ENCODE assay signal across 16 mouse cellular contexts in the genomic region with DNA sequence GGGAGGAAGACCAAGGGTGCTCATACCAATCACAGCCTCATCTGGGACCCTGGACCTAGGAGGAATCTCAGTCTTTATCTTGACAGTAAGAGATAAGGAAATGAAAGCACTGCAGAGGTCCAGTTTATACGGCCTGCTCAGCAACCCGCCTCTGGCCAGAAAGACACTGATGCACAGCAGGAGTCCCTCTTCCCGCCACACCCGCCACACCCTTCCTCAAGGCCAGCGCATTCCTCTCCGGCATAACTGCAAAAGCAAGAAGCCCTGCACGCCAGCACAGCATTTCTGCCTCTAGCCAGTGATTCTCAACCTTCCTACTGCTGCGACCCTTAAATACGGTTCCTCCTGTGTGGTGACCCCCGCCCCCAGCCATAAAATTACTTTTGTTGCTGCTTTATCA. TPM values are rescaled to one million over a fixed set of nuclear protein-coding genes. Genes with fewer than 3 reads are reported as not detected.
DNase-seq lines count a peak whose midpoint lies in the region; ATAC-seq and TF ChIP-seq lines count a peak whose summit lies in the region.
"Had no signal": no experiment of that assay in that cellular context is flagged by ENCODE, and none has a peak within 500 bp of the region (broad histone marks: within the 10 kb centered on the region; RNA-seq: fewer than 3 reads in every experiment).

No protein-coding gene starts in this region.

- peaks cover 71% of the 10 kb centered on the region for H3K36me3 ChIP-seq in heart, embryonic 10.5 days
- peaks cover 20% of the 10 kb centered on the region for H3K36me3 ChIP-seq in heart, embryonic 11.5 days (ENCODE audit: control insufficient read depth, insufficient read depth, low read length)
- H3K36me3 ChIP-seq in E14TG2a.4 (ENCODE audit: insufficient read depth, low read length) = peaks cover 80% of the 10 kb centered on the region
- peaks cover 19% of the 10 kb centered on the region for H3K36me3 ChIP-seq in intestine, embryonic 15.5 days
- H3K36me3 ChIP-seq in midbrain, embryonic 11.5 days (ENCODE audit: control insufficient read depth, insufficient read depth, low read length) = 0 out of 2 replicates have a peak, but pooled peaks cover 4% of the 10 kb centered on the region

- no peak overlapping the region for H3K4me2 ChIP-seq in heart, embryonic 11.5 days
- H3K4me2 ChIP-seq in intestine, embryonic 15.5 days (replicated peaks) = no peak overlapping the region
- H3K4me2 ChIP-seq in midbrain, embryonic 11.5 days = no peak overlapping the region
- H3K4me2 ChIP-seq: heart, embryonic 15.5 days; limb, embryonic 13.5 days; liver, embryonic 15.5 days had no signal

- WGBS in heart, embryonic 10.5 days = 58% methylated on average over 10 of the region's 10 CpGs
- WGBS in heart, embryonic 11.5 days (ENCODE audit: insufficient replicate concordance) = 57% methylated on average over 10 of the region's 10 CpGs
- WGBS in intestine, embryonic 15.5 days = 64% methylated on average over 10 of the region's 10 CpGs
- 82% methylated on average over 10 of the region's 10 CpGs for WGBS in midbrain, embryonic 11.5 days

- ATAC-seq in heart, embryonic 11.5 days (replicated peaks; ENCODE audit: insufficient number of reproducible peaks, low FRiP score, low TSS enrichment) = no peak
- peak; percentile 22; the same call in 1 of the 2 replicates for ATAC-seq in intestine, embryonic 15.5 days
- ATAC-seq in megakaryocyte, adult 5-6 weeks (ENCODE audit: poor library complexity, severe bottlenecking) = peak; percentile 24; the same call in 1 of the 2 replicates
- ATAC-seq in midbrain, embryonic 11.5 days (ENCODE audit: low FRiP score) = no peak

- peak overlapping the region; percentile 54 for H3K27ac ChIP-seq in heart, embryonic 10.5 days
- H3K27ac ChIP-seq in heart, embryonic 11.5 days (ENCODE audit: low read depth, low read length) = no peak overlapping the region
- peak overlapping the region; percentile 77 for H3K27ac ChIP-seq in intestine, embryonic 15.5 days
- H3K27ac ChIP-seq in midbrain, embryonic 11.5 days (ENCODE audit: low read depth, low read length) = no peak overlapping the region
- H3K27ac ChIP-seq: limb, embryonic 13.5 days; liver, embryonic 15.5 days had no signal

- no peak for TF ChIP-seq CTCF in E14TG2a.4 (conservative IDR thresholded peaks at IDR 0.05; ENCODE audit: low read length)

- H3K9ac ChIP-seq in heart, embryonic 11.5 days (ENCODE audit: low read depth, low read length) = no peak overlapping the region
- H3K9ac ChIP-seq in intestine, embryonic 15.5 days = no peak overlapping the region
- H3K9ac ChIP-seq in midbrain, embryonic 11.5 days (ENCODE audit: low read length) = no peak overlapping the region
- H3K9ac ChIP-seq: heart, embryonic 15.5 days; limb, embryonic 13.5 days; liver, embryonic 15.5 days had no signal

- peaks cover 49% of the 10 kb centered on the region for H3K4me1 ChIP-seq in heart, embryonic 10.5 days
- peaks cover 35% of the 10 kb centered on the region for H3K4me1 ChIP-seq in heart, embryonic 11.5 days (ENCODE audit: control insufficient read depth, insufficient read depth, low read length)
- peaks cover 92% of the 10 kb centered on the region for H3K4me1 ChIP-seq in E14TG2a.4 (replicated peaks; ENCODE audit: low read depth, low read length)
- H3K4me1 ChIP-seq in intestine, embryonic 15.5 days (replicated peaks) = peaks cover 29% of the 10 kb centered on the region
- H3K4me1 ChIP-seq in midbrain, embryonic 11.5 days (ENCODE audit: control insufficient read depth, insufficient read depth, low read length) = no peaks in the 10 kb centered on the region

- no peak overlapping the region for H3K4me3 ChIP-seq in heart, embryonic 10.5 days
- no peak overlapping the region for H3K4me3 ChIP-seq in heart, embryonic 11.5 days (ENCODE audit: low read depth, low read length)
- peak overlapping the region; percentile 55 for H3K4me3 ChIP-seq in E14TG2a.4 (replicated peaks; ENCODE audit: low read length)
- no peak overlapping the region for H3K4me3 ChIP-seq in intestine, embryonic 15.5 days (replicated peaks)
- no peak overlapping the region for H3K4me3 ChIP-seq in midbrain, embryonic 11.5 days (ENCODE audit: low read depth, low read length)
- H3K4me3 ChIP-seq: heart, embryonic 15.5 days; limb, embryonic 13.5 days; liver, embryonic 15.5 days had no signal

- no peak for DNase-seq in heart, embryonic 10.5 days (ENCODE audit: low spot score)
- DNase-seq in midbrain, embryonic 11.5 days (ENCODE audit: low spot score, missing footprints) = no peak
- no peak for DNase-seq in ovary, adult 18-20 months (ENCODE audit: low spot score)
- DNase-seq in thymus, postnatal 4 days = no peak
- DNase-seq: adrenal gland, adult 2 months; cerebellum, postnatal 10 days; kidney, postnatal 10 days; layer of hippocampus, adult 9-11 months had no signal

- no peaks in the 10 kb centered on the region for H3K9me3 ChIP-seq in heart, embryonic 10.5 days
- H3K9me3 ChIP-seq in heart, embryonic 11.5 days (replicated peaks; ENCODE audit: control insufficient read depth, low read length) = no peaks in the 10 kb centered on the region
- no peaks in the 10 kb centered on the region for H3K9me3 ChIP-seq in E14TG2a.4 (ENCODE audit: low read length)
- no peaks in the 10 kb centered on the region for H3K9me3 ChIP-seq in intestine, embryonic 15.5 days
- no peaks in the 10 kb centered on the region for H3K9me3 ChIP-seq in midbrain, embryonic 11.5 days (ENCODE audit: control insufficient read depth, low read length)
- H3K9me3 ChIP-seq: heart, embryonic 15.5 days; limb, embryonic 13.5 days; liver, embryonic 15.5 days had no signal

- H3K27me3 ChIP-seq in heart, embryonic 10.5 days (ENCODE audit: insufficient read depth, poor library complexity, severe bottlenecking) = no peaks in the 10 kb centered on the region
- no peaks in the 10 kb centered on the region for H3K27me3 ChIP-seq in heart, embryonic 11.5 days (ENCODE audit: control insufficient read depth, insufficient read depth, low read length)
- no peaks in the 10 kb centered on the region for H3K27me3 ChIP-seq in E14TG2a.4 (ENCODE audit: insufficient read depth, low read length)
- H3K27me3 ChIP-seq in intestine, embryonic 15.5 days (replicated peaks) = no peaks in the 10 kb centered on the region
- no peaks in the 10 kb centered on the region for H3K27me3 ChIP-seq in midbrain, embryonic 11.5 days (ENCODE audit: control insufficient read depth, insufficient read depth, low read length)
- H3K27me3 ChIP-seq: CH12.LX; heart, embryonic 15.5 days; limb, embryonic 13.5 days; liver, embryonic 15.5 days had no signal

RNA-seq across cellular contexts. Expression of gene Xpnpep1, which starts 16.8 kb away (rescaled TPM):
- 193 and 211 TPM in 2 replicates for polyA plus RNA-seq in heart, embryonic 10.5 days (2016; fragmentation: Nextera tagmentation; extraction: Ambion mirVana)
- polyA plus RNA-seq in heart, embryonic 11.5 days (2014; fragmentation: Nextera tagmentation; extraction: Ambion mirVana) = 180 and 211 TPM in 2 replicates
- polyA plus RNA-seq in intestine, embryonic 15.5 days (2015; fragmentation: Nextera tagmentation; extraction: Ambion mirVana) = 182 and 206 TPM in 2 replicates
- 46.3 and 52.5 TPM in 2 replicates for total RNA-seq in megakaryocyte, adult 5-6 weeks (2015)
- 57.8 and 60.2 TPM in 2 replicates for total RNA-seq in megakaryocyte, adult 5-6 weeks (2017)
- 148 and 150 TPM in 2 replicates for polyA plus RNA-seq in midbrain, embryonic 11.5 days (2014; fragmentation: Nextera tagmentation; extraction: Ambion mirVana)

Comparison
In these comparisons a context has a peak if more than half of its experiments do, and no peak if none do; other contexts are left out.
1. H3K27ac ChIP-seq: peak in heart, embryonic 10.5 days (single experiment) and intestine, embryonic 15.5 days (single experiment); none in heart, embryonic 11.5 days (single experiment) and midbrain, embryonic 11.5 days (single experiment).
2. ATAC-seq: peak in intestine, embryonic 15.5 days (single experiment) and megakaryocyte, adult 5-6 weeks (single experiment); none in heart, embryonic 11.5 days (single experiment) and midbrain, embryonic 11.5 days (single experiment).